Mouse (Mus musculus) heart, postnatal 0 days (tissue): Measurements from ENCODE around the gene Gm9918. TPM values are rescaled to one million over a fixed set of nuclear protein-coding genes. Genes with fewer than 3 reads are reported as not detected.

Experiments
- ATAC-seq: fragments of 200-750 bp; cut with Nextera tagmentation; 2 replicates; pipeline ENCODE4 v1.8.0; 2017; ENCODE audit warnings: low read depth, moderate number of reproducible peaks, moderate library complexity; ENCODE audit not compliant: insufficient read depth
- DNase-seq: peaks from one replicate; pipeline ENCODE4 v3.0.0-alpha.2; 2016; ENCODE audit warnings: low spot score
- H3K27ac ChIP-seq: fragments of 300-500 bp; sonication (generic); 2 replicates; pipeline ENCODE4 v1.5.1; 2014; ENCODE audit warnings: low read depth, mild to moderate bottlenecking
- H3K27me3 ChIP-seq: fragments of 300-500 bp; sonication (generic); 2 replicates; pipeline ENCODE4 v1.6.1; 2014; ENCODE audit warnings: low read length, mixed read lengths; ENCODE audit not compliant: control insufficient read depth, insufficient read depth
- H3K36me3 ChIP-seq: fragments of 300-500 bp; sonication (generic); replicated peaks from 2 replicates; pipeline ENCODE4 v1.6.1; 2014; ENCODE audit warnings: low read length, mixed read lengths; ENCODE audit not compliant: control insufficient read depth, insufficient read depth
- H3K4me1 ChIP-seq: fragments of 300-500 bp; sonication (generic); 2 replicates; pipeline ENCODE4 v1.6.1; 2014; ENCODE audit warnings: antibody characterized with exemption; ENCODE audit not compliant: control insufficient read depth, insufficient read depth
- H3K4me2 ChIP-seq: fragments of 300-500 bp; sonication (generic); 2 replicates; pipeline ENCODE4 v1.6.1; 2014; ENCODE audit warnings: low read depth, mild to moderate bottlenecking, low read length, moderate library complexity
- H3K4me3 ChIP-seq: fragments of 300-500 bp; sonication (generic); 2 replicates; pipeline ENCODE4 v1.5.1; 2014; ENCODE audit warnings: low read depth, low read length
- H3K9ac ChIP-seq: fragments of 300-500 bp; sonication (generic); replicated peaks from 2 replicates; pipeline ENCODE4 v1.6.1; 2014; ENCODE audit warnings: low read depth, low read length, mixed read lengths
- H3K9me3 ChIP-seq: fragments of 300-500 bp; sonication (generic); replicated peaks from 2 replicates; pipeline ENCODE4 v1.6.1; 2016; ENCODE audit warnings: low read length; ENCODE audit not compliant: control insufficient read depth
- CTCF ChIP-seq: IDR thresholded peaks from 2 replicates; pipeline ENCODE4 v1.5.1; 2016; ENCODE audit warnings: antibody characterized with exemption, control low read depth, low read depth
- EP300 ChIP-seq: IDR thresholded peaks from 2 replicates; pipeline ENCODE4 v1.6.1; 2016; ENCODE audit warnings: antibody characterized with exemption, low read depth
- WGBS: fragments of 180-500 bp; shearing (Covaris S2); extraction: QIAGEN DNeasy Blood & Tissue Kit; methylation state at CpG from one replicate; pipeline ENCODE4 v1.1.7; 2014; 5-methylcytosine and 5-hydroxymethylcytosine counted together
- polyA plus RNA-seq: library from polyadenylated mRNA; unstranded; fragments of >200 nt; fragmentation: Nextera tagmentation; extraction: Ambion mirVana; gene quantifications from 2 replicates; pipeline ENCODE4 v1.2.1, GENCODE M21; 2015
- total RNA-seq: library from RNA; depleted of rRNA; stranded (reverse); fragments of >200 nt; gene quantifications from 2 replicates; pipeline ENCODE4 v1.2.3, GENCODE M21; 2014; ENCODE audit warnings: low replicate concordance; rRNA removed

Gm9918 gene
- total and polyA plus RNA-seq, 2 experiments from 2014 or later = not detected

GRCm38 (mm10) chr15:102302542-102302941 is 32.2 kb downstream of the Gm9918 start:
- WGBS = 26% methylated on average over 6 of the region's 6 CpGs
- Histone ChIP-seq H3K4me1 (no peaks in the 10 kb centered on the region), H3K4me2 (no peak overlapping the region), H3K4me3 (no peak overlapping the region), H3K27ac (peak overlapping the region; percentile 43; the same call in 1 of the 2 replicates), H3K9ac (no peak overlapping the region), H3K36me3 (peaks cover 52% of the 10 kb centered on the region), H3K27me3 (no peaks in the 10 kb centered on the region), H3K9me3 (no peaks in the 10 kb centered on the region)
- ATAC-seq (peak; percentile 93), DNase-seq (peak; percentile 88)
- 0 out of 2 replicates have a peak, but pooled peaks have one; percentile 1 for TF ChIP-seq CTCF
- TF ChIP-seq EP300 = no peak

DNA sequence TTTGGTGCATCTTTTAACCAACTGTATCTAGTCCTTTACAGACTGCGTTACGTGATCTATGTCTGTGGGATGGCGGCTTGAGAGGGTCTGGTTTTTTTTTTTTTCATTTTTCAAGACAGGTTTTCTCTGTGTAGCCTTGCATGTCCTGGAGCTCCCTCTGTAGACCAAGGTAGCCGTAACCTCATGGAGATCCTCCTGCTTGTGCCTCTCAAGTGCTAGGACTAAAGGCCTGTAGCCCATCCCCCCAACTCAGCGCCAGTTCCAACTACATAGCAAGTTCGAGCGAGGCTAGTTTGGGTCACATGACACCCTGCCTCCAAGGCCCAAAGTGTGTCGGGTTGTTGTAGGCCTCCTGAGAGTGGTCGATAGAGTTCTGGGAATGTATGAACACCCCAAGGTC is 38.4 kb downstream of the Gm9918 start:
- ATAC-seq (no peak), DNase-seq (no peak)
- 84% methylated on average over 9 of the region's 9 CpGs for WGBS
- Histone ChIP-seq H3K27ac (no peak overlapping the region), H3K9me3 (no peaks in the 10 kb centered on the region), H3K9ac (no peak overlapping the region), H3K4me3 (no peak overlapping the region), H3K4me2 (no peak overlapping the region), H3K36me3 (peaks cover 64% of the 10 kb centered on the region), H3K27me3 (no peaks in the 10 kb centered on the region), H3K4me1 (no peaks in the 10 kb centered on the region)
- no peak for TF ChIP-seq EP300
- no peak for TF ChIP-seq CTCF

- no peak overlapping the region for H3K27ac ChIP-seq
- DNase-seq = peak; percentile 23
- no peak overlapping the region for H3K4me3 ChIP-seq
- no peaks in the 10 kb centered on the region for H3K9me3 ChIP-seq
- no peaks in the 10 kb centered on the region for H3K27me3 ChIP-seq
- WGBS = 62% methylated on average over 10 of the region's 10 CpGs
- no peak overlapping the region for H3K9ac ChIP-seq
- H3K36me3 ChIP-seq = peaks cover 64% of the 10 kb centered on the region
- no peak overlapping the region for H3K4me2 ChIP-seq
- peak; percentile 39; the same call in 1 of the 2 replicates for ATAC-seq
- no peak for TF ChIP-seq CTCF
- TF ChIP-seq EP300 = no peak
- no peaks in the 10 kb centered on the region for H3K4me1 ChIP-seq
These were observed 39.9 kb downstream of the Gm9918 start for GRCm38 (mm10) chr15:102310074-102310845.

DNA sequence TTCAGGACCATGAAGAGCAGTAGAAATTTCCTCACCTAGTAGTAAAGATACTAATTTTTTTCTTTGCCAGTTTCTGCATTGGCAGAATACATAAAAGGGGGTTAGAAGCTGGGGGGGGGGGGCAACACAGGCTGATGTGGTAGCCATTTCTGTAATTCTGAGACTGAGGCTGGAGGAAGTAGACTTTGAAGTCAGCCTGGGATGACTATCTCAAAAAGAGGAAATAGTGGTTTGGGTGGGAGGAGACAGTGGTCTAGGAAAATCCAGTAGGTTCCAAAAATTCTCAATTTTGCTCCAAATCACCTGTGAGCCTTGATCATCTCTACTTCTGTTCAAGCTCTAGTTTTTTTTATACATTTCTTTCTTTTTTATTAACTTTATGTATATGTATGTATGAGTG is 41.1 kb downstream of the Gm9918 start:
- Histone ChIP-seq H3K27me3 (no peaks in the 10 kb centered on the region), H3K36me3 (peaks cover 61% of the 10 kb centered on the region), H3K27ac (no peak overlapping the region), H3K9ac (no peak overlapping the region), H3K4me2 (no peak overlapping the region), H3K9me3 (no peaks in the 10 kb centered on the region), H3K4me1 (no peaks in the 10 kb centered on the region), H3K4me3 (no peak overlapping the region)
- DNase-seq (no peak), ATAC-seq (no peak)
- no peak for TF ChIP-seq EP300
- TF ChIP-seq CTCF = no peak

GRCm38 (mm10) chr15:102315292-102315691 is 44.9 kb downstream of the Gm9918 start:
- no peaks in the 10 kb centered on the region for H3K9me3 ChIP-seq
- no peak for TF ChIP-seq EP300
- no peak for TF ChIP-seq CTCF
- H3K4me1 ChIP-seq = no peaks in the 10 kb centered on the region
- H3K27ac ChIP-seq = no peak overlapping the region
- H3K4me3 ChIP-seq = no peak overlapping the region
- no peaks in the 10 kb centered on the region for H3K27me3 ChIP-seq
- 91% methylated on average over 8 of the region's 8 CpGs for WGBS
- H3K36me3 ChIP-seq = peaks cover 70% of the 10 kb centered on the region
- ATAC-seq (no peak), DNase-seq (no peak)
- H3K9ac ChIP-seq = no peak overlapping the region
- no peak overlapping the region for H3K4me2 ChIP-seq

- Histone ChIP-seq H3K36me3 (peaks cover 78% of the 10 kb centered on the region), H3K27me3 (no peaks in the 10 kb centered on the region), H3K4me3 (no peak overlapping the region), H3K9me3 (no peaks in the 10 kb centered on the region), H3K4me2 (no peak overlapping the region), H3K27ac (no peak overlapping the region), H3K9ac (no peak overlapping the region), H3K4me1 (no peaks in the 10 kb centered on the region)
- TF ChIP-seq EP300 = no peak
- TF ChIP-seq CTCF = peak; percentile 78
- WGBS = 86% methylated on average over 6 of the region's 6 CpGs
- ATAC-seq = no peak
- peak; percentile 31 for DNase-seq
These were observed 45.9 kb downstream of the Gm9918 start for GRCm38 (mm10) chr15:102316263-102316662.

Other genes with a start within 250 kb of the Gm9918 start
- gene Krt18, start 242.4 kb upstream of the Gm9918 start, total RNA-seq = 12.9 and 75.9 TPM in 2 replicates
- 15.0 and 15.3 TPM in 2 replicates for gene Krt18, start 242.4 kb upstream of the Gm9918 start, polyA plus RNA-seq
- gene Eif4b, start 196.8 kb upstream of the Gm9918 start, total RNA-seq = 109 and 110 TPM in 2 replicates
- 40.6 and 46.0 TPM in 2 replicates for gene Eif4b, start 196.8 kb upstream of the Gm9918 start, polyA plus RNA-seq
- gene Tns2, start 170.2 kb upstream of the Gm9918 start, total RNA-seq = 40.3 and 57.9 TPM in 2 replicates
- 21.9 and 24.6 TPM in 2 replicates for gene Tns2, start 170.2 kb upstream of the Gm9918 start, polyA plus RNA-seq
- gene Spryd3, start 134.3 kb upstream of the Gm9918 start, total RNA-seq = 20.0 and 22.8 TPM in 2 replicates
- 15.1 and 16.0 TPM in 2 replicates for gene Spryd3, start 134.3 kb upstream of the Gm9918 start, polyA plus RNA-seq
- gene Igfbp6, start 126.2 kb upstream of the Gm9918 start, total RNA-seq = 30.5 and 35.4 TPM in 2 replicates
- gene Igfbp6, start 126.2 kb upstream of the Gm9918 start, polyA plus RNA-seq = 24.0 and 24.2 TPM in 2 replicates
- gene Soat2, start 120.0 kb upstream of the Gm9918 start, total RNA-seq = 1.7 TPM in 1 of 2 replicates, not detected in the other
- gene Soat2, start 120.0 kb upstream of the Gm9918 start, polyA plus RNA-seq = 0.08 and 0.14 TPM in 2 replicates
- 31.1 and 38.4 TPM in 2 replicates for gene Zfp740, start 67.3 kb upstream of the Gm9918 start, total RNA-seq
- 17.7 and 18.8 TPM in 2 replicates for gene Zfp740, start 67.3 kb upstream of the Gm9918 start, polyA plus RNA-seq
- 43.9 and 64.7 TPM in 2 replicates for gene Csad, start 65.8 kb upstream of the Gm9918 start, total RNA-seq
- 27.7 and 33.1 TPM in 2 replicates for gene Csad, start 65.8 kb upstream of the Gm9918 start, polyA plus RNA-seq
- gene Itgb7, start 38.6 kb upstream of the Gm9918 start, total RNA-seq = 0.23 and 1.1 TPM in 2 replicates
- gene Itgb7, start 38.6 kb upstream of the Gm9918 start, polyA plus RNA-seq = 0.79 and 0.92 TPM in 2 replicates
- 8.9 and 9.7 TPM in 2 replicates for gene Rarg, start 13.0 kb upstream of the Gm9918 start, total RNA-seq
- 5.4 and 6.0 TPM in 2 replicates for gene Rarg, start 13.0 kb upstream of the Gm9918 start, polyA plus RNA-seq
- gene Mfsd5, start 8.9 kb downstream of the Gm9918 start, total RNA-seq = 35.6 and 53.5 TPM in 2 replicates
- gene Mfsd5, start 8.9 kb downstream of the Gm9918 start, polyA plus RNA-seq = 31.4 and 34.1 TPM in 2 replicates
- 11.6 and 15.3 TPM in 2 replicates for gene Espl1, start 25.7 kb downstream of the Gm9918 start, total RNA-seq
- 2.3 and 3.7 TPM in 2 replicates for gene Espl1, start 25.7 kb downstream of the Gm9918 start, polyA plus RNA-seq
- 90.7 and 148 TPM in 2 replicates for gene Pfdn5, start 55.6 kb downstream of the Gm9918 start, total RNA-seq
- gene Pfdn5, start 55.6 kb downstream of the Gm9918 start, polyA plus RNA-seq = 344 and 362 TPM in 2 replicates
- 35.6 and 60.5 TPM in 2 replicates for gene Myg1, start 61.1 kb downstream of the Gm9918 start, total RNA-seq
- gene Myg1, start 61.1 kb downstream of the Gm9918 start, polyA plus RNA-seq = 39.0 and 41.1 TPM in 2 replicates
- 25.9 and 59.6 TPM in 2 replicates for gene Aaas, start 80.2 kb downstream of the Gm9918 start, total RNA-seq
- 18.8 and 20.4 TPM in 2 replicates for gene Aaas, start 80.2 kb downstream of the Gm9918 start, polyA plus RNA-seq
- not detected in 2 replicates for gene Sp7, start 96.6 kb downstream of the Gm9918 start, total RNA-seq
- gene Sp7, start 96.6 kb downstream of the Gm9918 start, polyA plus RNA-seq = not detected in 2 replicates
- 32.1 and 32.6 TPM in 2 replicates for gene Sp1, start 135.6 kb downstream of the Gm9918 start, total RNA-seq
- gene Sp1, start 135.6 kb downstream of the Gm9918 start, polyA plus RNA-seq = 3.0 and 3.1 TPM in 2 replicates
- gene Amhr2, start 174.8 kb downstream of the Gm9918 start, total RNA-seq = 0.19 and 0.81 TPM in 2 replicates
- gene Amhr2, start 174.8 kb downstream of the Gm9918 start, polyA plus RNA-seq = 0.75 and 1.9 TPM in 2 replicates
- gene Prr13, start 188.5 kb downstream of the Gm9918 start, total RNA-seq = 16.8 and 25.7 TPM in 2 replicates
- gene Prr13, start 188.5 kb downstream of the Gm9918 start, polyA plus RNA-seq = 71.4 and 73.4 TPM in 2 replicates
- gene Pcbp2, start 200.0 kb downstream of the Gm9918 start, total RNA-seq = 180 and 221 TPM in 2 replicates
- gene Pcbp2, start 200.0 kb downstream of the Gm9918 start, polyA plus RNA-seq = 118 and 121 TPM in 2 replicates
- not detected in 2 replicates for gene Gm10337, start 233.2 kb downstream of the Gm9918 start, total RNA-seq
- gene Gm10337, start 233.2 kb downstream of the Gm9918 start, polyA plus RNA-seq = not detected in 2 replicates
- 4.7 and 6.1 TPM in 2 replicates for gene Map3k12, start 246.5 kb downstream of the Gm9918 start, total RNA-seq
- gene Map3k12, start 246.5 kb downstream of the Gm9918 start, polyA plus RNA-seq = 4.1 and 4.6 TPM in 2 replicates
- gene Tarbp2, start 247.6 kb downstream of the Gm9918 start, total RNA-seq = 73.7 and 74.9 TPM in 2 replicates
- 65.4 and 68.5 TPM in 2 replicates for gene Tarbp2, start 247.6 kb downstream of the Gm9918 start, polyA plus RNA-seq